In genomic region chr5:73373184-73373583, GRCm38 (mm10) we compare ENCODE assay signal across 26 mouse cellular contexts. TPM values are rescaled to one million over a fixed set of nuclear protein-coding genes. Genes with fewer than 3 reads are reported as not detected.
DNase-seq lines count a peak whose midpoint lies in the region; ATAC-seq and TF ChIP-seq lines count a peak whose summit lies in the region.
"Had no signal": no experiment of that assay in that cellular context is flagged by ENCODE, and none has a peak within 500 bp of the region (broad histone marks: within the 10 kb centered on the region; RNA-seq: fewer than 3 reads in every experiment).

No protein-coding gene starts in this region.

- H3K4me2 ChIP-seq in kidney, postnatal 0 days (ENCODE audit: low read length), result no peak overlapping the region
- H3K4me2 ChIP-seq: heart, embryonic 13.5 days; hindbrain, embryonic 15.5 days; liver, embryonic 11.5 days had no signal

- no peaks in the 10 kb centered on the region for H3K4me1 ChIP-seq in kidney, postnatal 0 days (replicated peaks; ENCODE audit: insufficient read depth, low read length)
- H3K4me1 ChIP-seq in olfactory bulb, adult 2 months (ENCODE audit: control insufficient read depth, insufficient read depth, low read length), result peaks cover 23% of the 10 kb centered on the region
- H3K4me1 ChIP-seq: hindbrain, embryonic 15.5 days; limb, embryonic 10.5 days had no signal

- H3K36me3 ChIP-seq in kidney, postnatal 0 days (ENCODE audit: insufficient read depth, low read length), result no peaks in the 10 kb centered on the region
- H3K36me3 ChIP-seq: G1E; heart, embryonic 13.5 days; hindbrain, embryonic 15.5 days; limb, embryonic 10.5 days had no signal

- H3K27ac ChIP-seq in kidney, postnatal 0 days, result no peak overlapping the region
- peak overlapping the region; percentile 78 for H3K27ac ChIP-seq in olfactory bulb, adult 2 months (ENCODE audit: insufficient read depth, low read depth, low read length)
- H3K27ac ChIP-seq: heart, embryonic 13.5 days; hindbrain, embryonic 15.5 days; limb, embryonic 10.5 days had no signal

- H3K9ac ChIP-seq in kidney, postnatal 0 days (ENCODE audit: low read depth, low read length), result no peak overlapping the region
- H3K9ac ChIP-seq: forebrain, postnatal 0 days; heart, embryonic 13.5 days; hindbrain, embryonic 15.5 days had no signal

- no peaks in the 10 kb centered on the region for H3K27me3 ChIP-seq in kidney, postnatal 0 days (ENCODE audit: insufficient read depth, low read length)
- H3K27me3 ChIP-seq: heart, embryonic 13.5 days; hindbrain, embryonic 15.5 days had no signal

- TF ChIP-seq CTCF in kidney, postnatal 0 days (IDR thresholded peaks at IDR 0.05; ENCODE audit: low read depth), result no peak
- no peak for TF ChIP-seq CTCF in olfactory bulb, adult 2 months (IDR thresholded peaks at IDR 0.05; ENCODE audit: insufficient read depth, low read depth, low read length)

- intact Hi-C loops in heart, postnatal 14 days (cut with DNase I), result no loop called here

- DNase-seq in adrenal gland, adult 2 months, result peak; percentile 51
- no peak for DNase-seq in adrenal gland, postnatal 4 days (ENCODE audit: low spot score in 2 of 2)
- peak; percentile 37 for DNase-seq in kidney, postnatal 0 days (ENCODE audit: low spot score)
- DNase-seq in kidney, adult 9 months, result no peak
- DNase-seq in NIH3T3 (ENCODE audit: low read depth), result peak; percentile 67
- no peak for DNase-seq in cerebellum, postnatal 4 days (ENCODE audit: low spot score in 2 of 2)
- no peak for DNase-seq in heart, postnatal 14 days
- DNase-seq: adrenal gland, postnatal 25 days; cerebellum, adult 2 months; cerebellum, postnatal 36 days; forebrain, postnatal 0 days; heart, adult 18-20 months; heart, postnatal 36 days; kidney, postnatal 25 days; lung, adult 2 months; lung, postnatal 36 days; retina, postnatal 1 day had no signal

- 19% methylated on average over 3 of the region's 3 CpGs for WGBS in kidney, postnatal 0 days
- WGBS in olfactory bulb, adult 2 months, result 40% methylated on average over 3 of the region's 3 CpGs

- no peak overlapping the region for H3K4me3 ChIP-seq in kidney, postnatal 0 days (replicated peaks; ENCODE audit: low read depth, low read length)
- no peak overlapping the region for H3K4me3 ChIP-seq in olfactory bulb, adult 2 months (ENCODE audit: insufficient read depth, low read depth, low read length)
- H3K4me3 ChIP-seq: heart, embryonic 13.5 days; hindbrain, embryonic 15.5 days; limb, embryonic 10.5 days had no signal

- ATAC-seq in kidney, postnatal 0 days (replicated peaks; ENCODE audit: low FRiP score, low read depth), result no peak
- ATAC-seq: forebrain, postnatal 0 days; intestine, embryonic 16.5 days had no signal

- no peak for TF ChIP-seq POLR2A in olfactory bulb, adult 2 months (IDR thresholded peaks at IDR 0.05; ENCODE audit: insufficient read depth, low read depth, low read length)

- no peaks in the 10 kb centered on the region for H3K9me3 ChIP-seq in kidney, postnatal 0 days (replicated peaks; ENCODE audit: low read length)
- H3K9me3 ChIP-seq: G1E; heart, embryonic 13.5 days; hindbrain, embryonic 15.5 days; limb, embryonic 10.5 days had no signal

RNA-seq across cellular contexts. Expression of gene Ociad2, which starts 32.4 kb away (rescaled TPM):
- 10 to 100 TPM; 19.3 to 32.9 TPM for total RNA-seq in adrenal gland, adult 2 months (2021)
- polyA plus RNA-seq in adrenal gland, adult 2 months (2012; rRNA removed), result 0.83 and 1.1 TPM in 2 replicates
- 10 to 100 TPM; 11.4 to 11.7 TPM for total RNA-seq in adrenal gland, postnatal 4 days (2021)
- polyA plus RNA-seq in kidney, postnatal 0 days (2015; fragmentation: Nextera tagmentation; extraction: Ambion mirVana), result 27.4 and 28.1 TPM in 2 replicates
- polyA plus RNA-seq in olfactory bulb, adult 2 months (2012; ENCODE audit: insufficient read depth, insufficient read length, low replicate concordance, missing spikeins), result 451 TPM in 1 of 2 replicates, not detected in the other
- 1 to 10 TPM; 6.7 to 8.6 TPM for total RNA-seq in heart, postnatal 14 days (2021)
- polyA plus RNA-seq: G1E had no signal

RNA-seq across cellular contexts. Expression of gene Cwh43, which starts 32.7 kb away (rescaled TPM):
- under 1 TPM in 1 of 2 experiments, not detected in 1; 0.14 TPM for total RNA-seq in adrenal gland, adult 2 months (2021)
- polyA plus RNA-seq in adrenal gland, adult 2 months (2012; rRNA removed), result not detected in 2 replicates
- under 1 TPM; 0.23 to 0.25 TPM for total RNA-seq in adrenal gland, postnatal 4 days (2021)
- 5.9 TPM in 2 replicates for polyA plus RNA-seq in kidney, postnatal 0 days (2015; fragmentation: Nextera tagmentation; extraction: Ambion mirVana)
- polyA plus RNA-seq in olfactory bulb, adult 2 months (2012; ENCODE audit: insufficient read depth, insufficient read length, low replicate concordance, missing spikeins), result not detected in 2 replicates
- not detected for total RNA-seq in heart, postnatal 14 days (2021)
- total RNA-seq: G1E; gastrocnemius, adult 8-10 months; heart, adult 18-20 months; heart, postnatal 36 days; megakaryocyte-erythroid progenitor cell, adult 5-6 weeks had no signal
- polyA plus RNA-seq: G1E; heart, embryonic 13.5 days; limb, embryonic 10.5 days; liver, embryonic 11.5 days had no signal

Comparison
In these comparisons a context has a peak if more than half of its experiments do, and no peak if none do; other contexts are left out.
1. DNase-seq: peak in adrenal gland, adult 2 months (single experiment), kidney, postnatal 0 days (single experiment) and NIH3T3 (single experiment); none in adrenal gland, postnatal 4 days (0 of 2), kidney, adult 9 months (single experiment), cerebellum, postnatal 4 days (0 of 2) and heart, postnatal 14 days (0 of 2).